Mouse (Mus musculus) hindlimb bud, embryonic 11.5 days (tissue): Measurements from ENCODE around the gene Sub1.

Source experiments
- DNase-seq: peaks from one replicate; pipeline ENCODE4 v3.0.0-alpha.2; 2012; ENCODE audit warnings: low read depth, low spot score; ENCODE audit errors: extremely low spot score

Sub1 gene

DNA sequence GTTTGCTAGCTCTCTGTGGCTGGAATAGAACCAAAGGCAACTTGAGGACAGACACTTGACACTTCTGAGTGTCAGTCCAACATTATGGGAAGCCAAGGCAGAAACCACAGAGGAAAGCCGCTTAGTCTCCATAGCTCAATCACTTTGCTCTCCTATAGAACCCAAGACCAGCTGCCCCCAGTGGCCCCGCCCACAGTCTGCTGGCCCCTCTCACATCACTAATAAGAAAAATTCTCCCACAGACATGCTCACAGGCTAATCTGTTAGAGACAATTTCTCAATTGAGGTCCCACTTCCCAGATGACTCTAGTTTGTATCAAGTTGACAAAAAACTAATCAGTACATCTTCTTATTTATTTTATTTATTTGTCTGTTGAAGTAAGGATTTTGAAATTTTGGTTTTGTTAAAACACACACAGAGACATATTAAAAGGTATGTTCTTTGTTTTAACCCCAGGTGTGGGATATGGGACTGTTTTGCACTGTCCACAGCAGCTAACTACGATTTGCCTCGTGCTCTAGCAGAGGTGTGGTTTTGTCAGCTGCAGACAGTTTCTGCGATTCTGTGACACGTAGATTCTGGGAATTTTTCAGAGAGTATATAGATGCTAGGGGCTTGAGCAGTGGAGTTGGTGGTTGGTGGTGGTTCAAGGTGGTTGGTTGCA lies 16.9 kb upstream of the Sub1 start:
- no peak for DNase-seq

DNA sequence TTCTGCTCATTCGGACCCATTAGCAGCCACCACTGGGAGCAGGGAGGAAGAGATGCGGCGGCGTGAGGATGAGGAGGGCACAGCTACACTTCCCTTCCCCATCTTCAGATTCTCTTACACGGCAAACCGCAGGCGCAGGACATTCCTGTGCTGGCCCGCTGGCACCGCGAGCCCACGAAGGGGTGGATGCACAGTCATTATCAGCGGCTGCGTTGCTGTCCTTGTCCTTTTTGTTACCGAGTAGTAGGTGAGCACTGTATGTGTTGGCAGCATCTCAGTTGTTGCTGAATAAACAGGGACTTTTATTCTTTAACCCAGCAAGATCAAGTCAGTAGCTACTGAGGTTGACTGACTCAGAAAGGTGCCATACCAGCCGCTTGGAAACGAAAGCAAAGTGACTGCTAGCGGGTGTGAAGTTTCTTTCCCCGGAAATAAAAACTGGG lies 13.8 kb upstream of the Sub1 start:
- no peak for DNase-seq

DNA sequence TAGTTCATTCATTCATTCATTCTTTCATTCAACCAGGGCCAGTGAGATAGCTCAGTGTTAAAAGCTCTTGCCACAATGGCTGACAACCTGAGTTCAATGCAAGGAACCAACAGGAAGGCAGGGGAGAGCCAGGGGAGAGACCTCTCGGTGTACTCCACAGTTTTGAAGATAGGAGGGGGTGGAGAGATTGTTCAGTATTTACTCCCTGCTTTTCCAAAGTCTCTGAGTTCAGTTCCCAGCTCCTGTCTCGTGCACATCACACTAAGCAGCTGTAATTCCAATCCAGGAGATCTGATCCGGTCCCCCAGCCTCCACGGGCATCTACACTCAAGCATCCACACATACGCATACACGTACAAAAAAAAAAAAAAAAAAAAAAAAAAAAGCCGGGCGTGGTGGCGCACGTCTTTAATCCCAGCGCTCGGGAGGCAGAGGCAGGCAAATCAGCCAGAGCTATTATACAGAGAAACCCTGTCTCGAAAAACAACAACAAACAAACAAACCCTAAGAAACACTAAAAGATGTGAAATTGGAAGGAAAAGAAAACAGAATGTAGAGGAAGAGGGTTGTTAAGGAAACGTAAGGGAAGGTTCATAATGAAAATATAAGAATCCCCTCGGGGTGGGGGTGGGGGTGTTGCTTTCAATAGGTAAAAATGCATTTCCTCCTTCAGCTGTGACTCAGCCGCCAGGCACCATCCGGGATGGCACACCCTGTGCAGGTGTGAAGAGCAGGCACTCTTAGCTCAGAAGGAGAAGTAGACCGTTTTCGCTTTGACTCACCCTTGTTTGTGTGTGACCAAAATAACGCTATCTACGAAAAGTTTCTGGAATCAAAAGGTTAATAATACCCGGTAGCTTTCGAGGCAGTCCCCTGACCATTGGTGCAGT lies 13.2 kb upstream of the Sub1 start:
- no peak for DNase-seq

DNA sequence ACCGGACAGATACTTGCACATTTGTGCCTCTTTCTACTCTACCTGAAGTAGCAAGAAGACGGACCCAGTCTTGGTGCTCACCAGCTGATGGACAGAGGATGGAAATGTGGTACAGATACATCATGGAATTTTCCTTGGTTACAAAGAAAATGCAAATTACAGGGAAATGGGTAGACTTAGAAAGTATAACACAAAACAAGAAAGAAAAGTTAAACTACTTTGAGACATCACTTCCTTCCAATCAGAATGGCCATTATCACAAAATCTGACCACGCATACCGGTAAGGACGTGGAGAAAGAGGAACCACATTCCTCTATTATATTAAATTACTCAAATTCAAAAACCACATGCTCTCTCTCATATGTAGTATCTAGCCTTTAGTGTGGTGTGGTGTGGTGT lies 12.1 kb upstream of the Sub1 start:
- DNase-seq: no peak

GRCm38 (mm10) chr15:12007971-12008800 lies 11.4 kb upstream of the Sub1 start:
- no peak for DNase-seq

DNA sequence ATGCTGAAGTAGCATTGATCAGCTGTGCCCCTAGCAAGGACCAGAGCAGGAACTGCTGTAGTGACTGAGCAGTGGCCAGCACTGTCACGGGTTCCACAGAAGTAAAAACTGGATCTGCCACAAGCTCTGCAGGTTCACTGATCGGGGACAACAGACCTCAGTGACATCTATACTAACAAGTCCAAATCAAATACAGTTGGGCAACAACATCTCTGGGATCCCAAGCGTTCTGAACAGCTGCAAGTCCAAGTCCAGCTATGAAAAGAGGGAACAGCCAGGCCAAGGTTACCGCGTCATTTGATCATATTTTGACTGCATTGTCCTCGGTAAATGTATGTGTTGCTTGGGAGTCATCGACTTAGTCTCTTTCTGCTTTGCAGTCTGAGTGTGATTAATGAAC lies 10.6 kb upstream of the Sub1 start:
- no peak for DNase-seq

GRCm38 (mm10) chr15:12006169-12006568 lies 9.4 kb upstream of the Sub1 start:
- DNase-seq: no peak

DNA sequence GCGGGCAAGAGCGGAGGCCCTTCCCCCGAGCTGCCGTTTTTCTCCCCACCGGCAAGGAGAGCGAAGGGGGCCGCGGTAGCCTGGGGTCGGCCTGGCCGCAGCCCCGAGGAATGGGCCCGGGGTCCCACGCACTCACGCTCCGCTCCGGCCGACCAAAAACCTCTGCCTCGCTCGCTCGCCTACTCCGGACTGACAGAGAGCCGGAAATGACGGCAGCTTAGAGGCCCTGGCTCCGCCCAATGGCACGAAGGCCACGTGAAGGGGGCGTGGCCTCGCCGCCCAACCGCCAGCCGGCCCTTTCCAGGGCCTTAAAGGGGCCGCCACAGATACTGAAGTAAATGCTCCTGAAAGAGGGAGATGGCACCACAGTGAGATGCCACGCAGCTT lies 975 bp downstream of the Sub1 start:
- peak; percentile 77 for DNase-seq

GRCm38 (mm10) chr15:11994921-11995814 lies 1.6 kb downstream of the Sub1 start:
- DNase-seq: no peak

- no peak for DNase-seq
These were observed 2.8 kb downstream of the Sub1 start for GRCm38 (mm10) chr15:11994006-11994405.

DNA sequence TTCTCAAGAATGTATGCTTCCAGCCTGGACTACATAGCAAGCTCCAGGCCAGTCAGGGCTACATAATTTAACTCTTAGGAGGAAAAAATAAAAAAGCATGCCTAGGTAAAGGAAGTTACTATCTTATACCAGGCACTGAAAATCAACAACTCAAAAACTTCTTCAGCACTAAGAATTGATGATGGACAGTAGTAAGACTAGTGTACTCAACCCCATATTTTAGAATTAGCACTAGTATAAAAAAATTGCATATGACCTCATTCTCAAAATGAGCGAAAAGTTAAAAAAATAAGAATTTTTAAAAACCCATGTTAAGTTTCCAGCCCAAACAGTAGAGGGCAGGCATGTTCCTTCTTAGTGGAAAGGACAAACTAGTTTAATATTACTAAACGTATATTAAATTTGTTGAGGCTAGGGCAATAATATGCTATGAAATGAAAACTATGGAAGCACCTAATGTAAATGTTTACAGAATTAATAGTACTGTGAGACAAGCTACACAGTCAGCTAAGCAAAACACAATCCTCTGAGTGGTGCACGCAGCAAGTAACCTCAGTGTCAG lies 5.2 kb downstream of the Sub1 start:
- no peak for DNase-seq

GRCm38 (mm10) chr15:11988580-11988979 lies 8.2 kb downstream of the Sub1 start:
- no peak for DNase-seq

DNA sequence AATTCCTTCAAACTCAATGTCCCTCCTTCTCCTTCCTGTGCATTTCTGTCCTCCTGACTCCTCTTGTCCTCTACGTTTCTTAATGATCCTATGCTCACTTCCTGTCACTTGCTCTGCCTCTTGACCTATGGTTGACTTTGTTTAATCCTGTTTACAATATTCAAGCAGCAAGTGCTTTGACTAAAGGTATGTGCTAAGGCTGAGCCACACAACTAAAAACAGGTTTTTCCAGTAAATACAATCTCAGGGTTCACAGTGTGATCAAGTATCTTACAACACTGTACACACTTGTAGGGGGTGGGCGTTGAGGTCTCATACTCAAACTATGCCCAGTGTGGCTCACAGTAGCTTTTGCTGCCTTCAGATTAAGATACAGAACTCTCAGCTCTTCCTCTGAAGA lies 8.9 kb downstream of the Sub1 start:
- DNase-seq: no peak

GRCm38 (mm10) chr15:11981985-11982384 lies 14.8 kb downstream of the Sub1 start:
- DNase-seq: no peak

- DNase-seq: no peak
These were observed 15.3 kb downstream of the Sub1 start for GRCm38 (mm10) chr15:11981501-11981900.

- no peak for DNase-seq
These were observed 18.6 kb downstream of the Sub1 start for GRCm38 (mm10) chr15:11978175-11978574.

GRCm38 (mm10) chr15:11977071-11977470 lies 19.7 kb downstream of the Sub1 start:
- no peak for DNase-seq

- no peak for DNase-seq
These were observed 20.9 kb downstream of the Sub1 start for GRCm38 (mm10) chr15:11975836-11976235.

DNA sequence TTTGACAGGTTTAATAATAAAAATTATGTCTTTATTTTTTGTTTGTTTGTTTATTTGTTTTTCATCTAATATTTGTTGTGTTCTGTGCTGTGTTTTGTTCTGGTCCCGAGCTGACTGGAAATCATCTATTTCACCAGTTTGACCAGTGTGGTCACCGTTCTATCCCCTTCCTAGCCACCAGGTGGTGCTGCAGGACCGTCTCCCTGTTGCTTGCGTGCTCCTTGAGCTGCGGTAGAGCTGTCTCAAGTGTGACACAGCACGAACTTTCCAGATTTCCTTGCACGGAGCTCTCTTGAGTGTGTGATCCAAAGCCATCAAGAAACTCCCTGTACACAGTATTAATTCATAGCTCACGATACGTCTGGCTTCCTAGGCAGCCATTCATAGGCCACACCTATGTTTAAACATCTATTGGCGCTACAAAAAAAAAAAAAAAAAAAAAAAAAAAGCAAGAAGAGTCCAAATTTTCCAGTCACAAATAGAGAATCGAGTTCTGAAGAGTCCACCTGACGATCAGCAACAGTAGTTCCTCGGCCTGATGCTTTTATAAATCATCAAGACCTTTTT lies 24.8 kb downstream of the Sub1 start:
- DNase-seq: no peak

DNA sequence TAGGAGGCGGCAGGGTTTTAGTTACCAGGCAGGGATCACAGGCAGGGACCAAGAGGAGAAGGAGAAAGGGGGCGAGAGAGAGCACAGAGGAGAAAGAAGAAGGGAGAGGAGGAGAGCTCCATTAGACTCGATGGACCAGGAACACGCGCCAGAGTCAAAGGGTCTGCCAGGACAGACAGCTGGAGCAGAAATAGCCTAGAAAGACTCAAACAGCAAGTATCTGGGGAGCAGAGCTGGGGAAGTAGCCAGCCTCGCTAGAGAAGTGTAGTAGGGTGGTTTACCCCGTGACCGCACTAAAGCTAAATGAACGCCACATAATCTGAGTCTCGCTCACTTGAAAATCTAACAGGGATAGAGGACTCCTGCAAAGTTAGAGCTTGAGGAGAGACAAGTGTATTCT lies 26.2 kb downstream of the Sub1 start:
- DNase-seq: no peak
